Mouse (Mus musculus): ENCODE measurements around the gene Susd1.

GRCm38 (mm10) chr4:59328821-59329220 lies 109.6 kb downstream of the Susd1 start:
- TF ChIP-seq CTCF (IDR thresholded peaks at IDR 0.05; ENCODE audit: extremely low read depth, insufficient read length, insufficient replicate concordance, low read depth, low read length) (no peak), POLR2A (IDR thresholded peaks at IDR 0.05; ENCODE audit: low read depth, low read length) (no peak)

All from small intestine, adult 2 months (tissue).